Mouse (Mus musculus): ENCODE measurements around the gene Krtap15. TPM values are rescaled to one million over a fixed set of nuclear protein-coding genes. Genes with fewer than 3 reads are reported as not detected.
A peak's percentile ranks its signal among the peaks of the same experiment; 100 is the strongest.

The Krtap15 gene
- polyA plus RNA-seq (2015; fragmentation: Nextera tagmentation; extraction: Ambion mirVana): not detected in 2 replicates

- Histone ChIP-seq H3K27me3 (no peaks in the 10 kb centered on the region), H3K4me2 (no peak within 1 kb of the TSS), H3K4me3 (replicated peaks) (no peak within 1 kb of the TSS), H3K9me3 (replicated peaks) (no peaks in the 10 kb centered on the region), H3K36me3 (no peaks in the 10 kb centered on the region), H3K4me1 (no peaks in the 10 kb centered on the region), H3K27ac (no peak within 1 kb of the TSS), H3K9ac (no peak within 1 kb of the TSS)
- no peak for ATAC-seq (replicated peaks; ENCODE audit: low FRiP score)
- 85% methylated on average over 3 of the region's 3 CpGs for WGBS
Observed at GRCm38 (mm10) chr16:88820066-88820465, at the start of gene Krtap15. TSS of gene Krtap15 (plus strand) at chr16:88820215.

- no peak within 1 kb of the TSS for H3K4me2 ChIP-seq
- no peak within 1 kb of the TSS for H3K27ac ChIP-seq
- no peaks in the 10 kb centered on the region for H3K4me1 ChIP-seq
- no peaks in the 10 kb centered on the region for H3K27me3 ChIP-seq
- no peak for ATAC-seq (replicated peaks; ENCODE audit: low FRiP score)
- no peak within 1 kb of the TSS for H3K9ac ChIP-seq
- H3K4me3 ChIP-seq (replicated peaks): no peak within 1 kb of the TSS
- H3K36me3 ChIP-seq: no peaks in the 10 kb centered on the region
- 93% methylated on average over 2 of the region's 2 CpGs for WGBS
- H3K9me3 ChIP-seq (replicated peaks): no peaks in the 10 kb centered on the region
Observed at GRCm38 (mm10) chr16:88774106-88774505, 45.9 kb upstream of the Krtap15 start, which contains the start of gene 2310057N15Rik. TSS of gene 2310057N15Rik (minus strand) at chr16:88774206.

GRCm38 (mm10) chr16:88777596-88777995, 42.4 kb upstream of the Krtap15 start, which contains the start of gene Gm5965:
TSS of gene Gm5965 (plus strand) at chr16:88777896.
- H3K27ac ChIP-seq: no peak within 1 kb of the TSS
- no peak within 1 kb of the TSS for H3K4me2 ChIP-seq
- no peaks in the 10 kb centered on the region for H3K4me1 ChIP-seq
- no peak within 1 kb of the TSS for H3K9ac ChIP-seq
- H3K9me3 ChIP-seq (replicated peaks): no peaks in the 10 kb centered on the region
- ATAC-seq (replicated peaks; ENCODE audit: low FRiP score): no peak
- H3K4me3 ChIP-seq (replicated peaks): no peak within 1 kb of the TSS
- WGBS: 90% methylated on average over 6 of the region's 6 CpGs
- H3K36me3 ChIP-seq: no peaks in the 10 kb centered on the region
- H3K27me3 ChIP-seq: no peaks in the 10 kb centered on the region

- no peak for ATAC-seq (replicated peaks; ENCODE audit: low FRiP score)
- Histone ChIP-seq H3K4me2 (no peak overlapping the region), H3K4me1 (no peaks in the 10 kb centered on the region), H3K4me3 (replicated peaks) (no peak overlapping the region), H3K9me3 (replicated peaks) (no peaks in the 10 kb centered on the region), H3K9ac (no peak overlapping the region), H3K27ac (no peak overlapping the region), H3K36me3 (no peaks in the 10 kb centered on the region), H3K27me3 (no peaks in the 10 kb centered on the region)
- WGBS: 80% methylated on average over 2 of the region's 2 CpGs
Observed at GRCm38 (mm10) chr16:88786786-88787185, 33.2 kb upstream of the Krtap15 start.

GRCm38 (mm10) chr16:88811827-88812226, 8.2 kb upstream of the Krtap15 start, which contains the start of gene Gm20741:
TSS of gene Gm20741 (minus strand) at chr16:88812220.
- 81% methylated on average over 2 of the region's 2 CpGs for WGBS
- Histone ChIP-seq H3K27me3 (no peaks in the 10 kb centered on the region), H3K4me1 (no peaks in the 10 kb centered on the region), H3K4me2 (no peak within 1 kb of the TSS), H3K27ac (no peak within 1 kb of the TSS), H3K9ac (no peak within 1 kb of the TSS), H3K4me3 (replicated peaks) (no peak within 1 kb of the TSS), H3K9me3 (replicated peaks) (no peaks in the 10 kb centered on the region), H3K36me3 (no peaks in the 10 kb centered on the region)
- ATAC-seq (replicated peaks; ENCODE audit: low FRiP score): no peak

GRCm38 (mm10) chr16:88823736-88824135, 3.7 kb downstream of the Krtap15 start:
- Histone ChIP-seq H3K4me2 (no peak overlapping the region), H3K27me3 (no peaks in the 10 kb centered on the region), H3K9me3 (replicated peaks) (no peaks in the 10 kb centered on the region), H3K4me1 (no peaks in the 10 kb centered on the region), H3K36me3 (no peaks in the 10 kb centered on the region), H3K27ac (no peak overlapping the region), H3K9ac (no peak overlapping the region), H3K4me3 (replicated peaks) (no peak overlapping the region)
- ATAC-seq (replicated peaks; ENCODE audit: low FRiP score): no peak
- 81% methylated on average over 3 of the region's 3 CpGs for WGBS

- 90% methylated on average over 9 of the region's 9 CpGs for WGBS
- no peaks in the 10 kb centered on the region for H3K4me1 ChIP-seq
- H3K27me3 ChIP-seq: no peaks in the 10 kb centered on the region
- no peak within 1 kb of the TSS for H3K9ac ChIP-seq
- H3K27ac ChIP-seq: no peak within 1 kb of the TSS
- no peaks in the 10 kb centered on the region for H3K9me3 ChIP-seq (replicated peaks)
- H3K4me2 ChIP-seq: no peak within 1 kb of the TSS
- no peak within 1 kb of the TSS for H3K4me3 ChIP-seq (replicated peaks)
- no peaks in the 10 kb centered on the region for H3K36me3 ChIP-seq
- no peak for ATAC-seq (replicated peaks; ENCODE audit: low FRiP score)
Observed at GRCm38 (mm10) chr16:88826095-88826652, 6.2 kb downstream of the Krtap15 start, which contains the start of gene Krtap14. TSS of gene Krtap14 (minus strand) at chr16:88826145.

- 39% methylated on average over 3 of the region's 3 CpGs for WGBS
- no peak for ATAC-seq (replicated peaks; ENCODE audit: low FRiP score)
- H3K9ac ChIP-seq: no peak overlapping the region
Observed at GRCm38 (mm10) chr16:88826978-88827377, 7.0 kb downstream of the Krtap15 start.

GRCm38 (mm10) chr16:88847363-88847762, 27.3 kb downstream of the Krtap15 start:
- no peaks in the 10 kb centered on the region for H3K4me1 ChIP-seq
- no peaks in the 10 kb centered on the region for H3K36me3 ChIP-seq
- no peak overlapping the region for H3K4me2 ChIP-seq
- no peaks in the 10 kb centered on the region for H3K27me3 ChIP-seq
- no peak overlapping the region for H3K27ac ChIP-seq
- WGBS: 87% methylated on average over 1 of the region's 1 CpGs
- H3K9me3 ChIP-seq (replicated peaks): no peaks in the 10 kb centered on the region
- H3K4me3 ChIP-seq (replicated peaks): no peak overlapping the region
- H3K9ac ChIP-seq: no peak overlapping the region
- ATAC-seq (replicated peaks; ENCODE audit: low FRiP score): 0 out of 2 replicates have a peak, but pooled peaks have one; percentile 56

More at GRCm38 (mm10) chr16:88826978-88827377, 7.0 kb downstream of the Krtap15 start:
- Histone ChIP-seq H3K27ac (no peak overlapping the region), H3K27me3 (no peaks in the 10 kb centered on the region), H3K36me3 (no peaks in the 10 kb centered on the region), H3K4me2 (no peak overlapping the region), H3K4me3 (replicated peaks) (no peak overlapping the region), H3K9me3 (replicated peaks) (no peaks in the 10 kb centered on the region), H3K4me1 (no peaks in the 10 kb centered on the region)

- H3K4me2 ChIP-seq: no peak overlapping the region
- no peak overlapping the region for H3K9ac ChIP-seq
- no peaks in the 10 kb centered on the region for H3K27me3 ChIP-seq
- no peak for ATAC-seq (replicated peaks; ENCODE audit: low FRiP score)
- no peaks in the 10 kb centered on the region for H3K4me1 ChIP-seq
- no peak overlapping the region for H3K4me3 ChIP-seq (replicated peaks)
- no peak overlapping the region for H3K27ac ChIP-seq
- H3K36me3 ChIP-seq: no peaks in the 10 kb centered on the region
- H3K9me3 ChIP-seq (replicated peaks): no peaks in the 10 kb centered on the region
- WGBS: 82% methylated on average over 4 of the region's 4 CpGs
Observed at GRCm38 (mm10) chr16:88848558-88848957, 28.5 kb downstream of the Krtap15 start.

- no peak for ATAC-seq (replicated peaks; ENCODE audit: low FRiP score)
- Histone ChIP-seq H3K36me3 (no peaks in the 10 kb centered on the region), H3K4me3 (replicated peaks) (no peak overlapping the region), H3K4me1 (no peaks in the 10 kb centered on the region), H3K9me3 (replicated peaks) (no peaks in the 10 kb centered on the region), H3K27me3 (no peaks in the 10 kb centered on the region), H3K27ac (no peak overlapping the region), H3K4me2 (no peak overlapping the region), H3K9ac (no peak overlapping the region)
- WGBS: 13% methylated on average over 5 of the region's 5 CpGs
Observed at GRCm38 (mm10) chr16:88851450-88851849, 31.4 kb downstream of the Krtap15 start.

- Histone ChIP-seq H3K4me3 (replicated peaks) (no peak overlapping the region), H3K4me2 (no peak overlapping the region), H3K27me3 (no peaks in the 10 kb centered on the region), H3K9me3 (replicated peaks) (no peaks in the 10 kb centered on the region), H3K36me3 (no peaks in the 10 kb centered on the region), H3K4me1 (no peaks in the 10 kb centered on the region), H3K27ac (no peak overlapping the region), H3K9ac (no peak overlapping the region)
- WGBS: 55% methylated on average over 4 of the region's 4 CpGs
- no peak for ATAC-seq (replicated peaks; ENCODE audit: low FRiP score)
Observed at GRCm38 (mm10) chr16:88864887-88865407, 44.9 kb downstream of the Krtap15 start.
